Mouse (Mus musculus) cerebellum, adult 2 months (tissue): ENCODE results near the gene Chil1.

Source experiments
- CTCF ChIP-seq: fragments of 200-500 bp; IDR thresholded peaks from 2 replicates; pipeline ENCODE4 v1.5.1; 2011; ENCODE audit warnings: low read depth, mild to moderate bottlenecking, control low read depth, low read length, moderate library complexity, borderline replicate concordance; ENCODE audit not compliant: insufficient read depth
- POLR2A ChIP-seq: fragments of 200-500 bp; IDR thresholded peaks from 2 replicates; pipeline ENCODE4 v1.6.1; 2011; ENCODE audit warnings: low read length, control low read depth, borderline replicate concordance; ENCODE audit not compliant: insufficient read depth

DNA sequence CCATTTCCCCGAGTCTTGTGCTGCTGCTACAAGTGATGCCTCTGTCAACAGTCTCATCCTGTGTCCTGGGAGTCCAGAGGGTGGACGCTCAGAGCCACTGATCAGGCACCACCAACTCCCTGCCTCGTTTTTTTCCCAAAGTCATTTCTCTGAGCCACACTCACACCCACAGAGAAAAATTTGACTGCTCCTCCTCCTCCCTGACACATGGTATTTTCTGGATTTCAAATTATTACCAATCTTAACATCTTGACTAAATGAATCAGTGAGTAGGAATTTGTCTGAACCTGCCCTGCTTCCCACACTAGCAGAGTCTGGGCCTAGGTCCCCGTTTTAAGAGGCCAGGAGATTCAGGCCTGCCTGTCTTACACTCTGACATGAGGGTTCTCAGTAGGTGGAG is 10.0 kb downstream of the Chil1 start:
- TF ChIP-seq CTCF, result no peak
- TF ChIP-seq POLR2A, result no peak
